Mouse (Mus musculus) intestine, embryonic 14.5 days (tissue): ENCODE measurements at regions not wholly inside any gene's neighbourhood (a gene's known extent, or its start where the extent isn't known, plus 50 kb on each side); places are given as distances from the start of the nearest gene placed in this dataset.

Experiments
- ATAC-seq: fragments of 200-750 bp; cut with Nextera tagmentation; replicated peaks from 2 replicates; pipeline ENCODE4 v1.8.0; 2017; ENCODE audit warnings: low read depth, moderate number of reproducible peaks, moderate TSS enrichment, moderate library complexity; ENCODE audit not compliant: low FRiP score, low TSS enrichment
- DNase-seq: peaks from one replicate; pipeline ENCODE4 v3.0.0-alpha.2; 2018; ENCODE audit warnings: low spot score
- H3K27ac ChIP-seq: fragments of 300-500 bp; sonication (generic); 2 replicates; pipeline ENCODE4 v1.5.1; 2014; ENCODE audit warnings: low read depth, mild to moderate bottlenecking, control low read depth
- H3K27me3 ChIP-seq: fragments of 300-500 bp; sonication (generic); replicated peaks from 2 replicates; pipeline ENCODE4 v1.6.1; 2014; ENCODE audit warnings: low read length, control low read depth; ENCODE audit not compliant: control insufficient read depth, insufficient read depth
- H3K36me3 ChIP-seq: fragments of 300-500 bp; sonication (generic); 2 replicates; pipeline ENCODE4 v1.6.1; 2014; ENCODE audit warnings: low read length, control low read depth; ENCODE audit not compliant: control insufficient read depth, insufficient read depth
- H3K4me1 ChIP-seq: fragments of 300-500 bp; sonication (generic); replicated peaks from 2 replicates; pipeline ENCODE4 v1.6.1; 2014; ENCODE audit warnings: low read length, control low read depth, mixed read lengths; ENCODE audit not compliant: control insufficient read depth, insufficient read depth
- H3K4me2 ChIP-seq: fragments of 300-500 bp; sonication (generic); 2 replicates; pipeline ENCODE4 v1.6.1; 2014; ENCODE audit warnings: low read length
- H3K4me3 ChIP-seq: fragments of 300-500 bp; sonication (generic); 2 replicates; pipeline ENCODE4 v1.5.1; 2014; ENCODE audit warnings: low read depth, low read length, control low read depth, mixed read lengths
- H3K9ac ChIP-seq: fragments of 300-500 bp; sonication (generic); 2 replicates; pipeline ENCODE4 v1.6.1; 2014; ENCODE audit warnings: mild to moderate bottlenecking, low read length
- H3K9me3 ChIP-seq: fragments of 300-500 bp; sonication (generic); 2 replicates; pipeline ENCODE4 v1.6.1; 2016; ENCODE audit warnings: low read length, control low read depth; ENCODE audit not compliant: control insufficient read depth
- WGBS: fragments of 180-500 bp; shearing (Covaris S2); extraction: QIAGEN DNeasy Blood & Tissue Kit; methylation state at CpG from one replicate; pipeline ENCODE4 v1.1.7; 2014; 5-methylcytosine and 5-hydroxymethylcytosine counted together

- H3K4me2 ChIP-seq: no peak overlapping the region
- WGBS: 28% methylated on average over 11 of the region's 11 CpGs
- ATAC-seq: no peak
- H3K9me3 ChIP-seq: no peaks in the 10 kb centered on the region
- H3K9ac ChIP-seq: no peak overlapping the region
- no peak for DNase-seq
- no peaks in the 10 kb centered on the region for H3K4me1 ChIP-seq
- H3K4me3 ChIP-seq: no peak overlapping the region
- H3K27ac ChIP-seq: no peak overlapping the region
- H3K36me3 ChIP-seq: no peaks in the 10 kb centered on the region
- no peaks in the 10 kb centered on the region for H3K27me3 ChIP-seq
Observed at GRCm38 (mm10) chr8:90600946-90601695, 216.1 kb downstream of the Gm19935 start.

GRCm38 (mm10) chr8:90597376-90597775 is 219.8 kb downstream of the Gm19935 start:
- Histone ChIP-seq H3K27ac (no peak overlapping the region), H3K9ac (no peak overlapping the region), H3K9me3 (no peaks in the 10 kb centered on the region), H3K4me2 (no peak overlapping the region), H3K4me3 (no peak overlapping the region), H3K36me3 (no peaks in the 10 kb centered on the region), H3K4me1 (no peaks in the 10 kb centered on the region), H3K27me3 (no peaks in the 10 kb centered on the region)
- WGBS: 84% methylated on average over 6 of the region's 6 CpGs
- DNase-seq: no peak
- ATAC-seq: no peak

GRCm38 (mm10) chr8:90579426-90579825 is 231.3 kb upstream of the Tox3 start:
- no peaks in the 10 kb centered on the region for H3K27me3 ChIP-seq
- no peaks in the 10 kb centered on the region for H3K4me1 ChIP-seq
- no peak for DNase-seq
- ATAC-seq: no peak
- 78% methylated on average over 4 of the region's 4 CpGs for WGBS
- H3K9ac ChIP-seq: no peak overlapping the region
- no peaks in the 10 kb centered on the region for H3K9me3 ChIP-seq
- no peak overlapping the region for H3K27ac ChIP-seq
- no peak overlapping the region for H3K4me3 ChIP-seq
- no peaks in the 10 kb centered on the region for H3K36me3 ChIP-seq
- H3K4me2 ChIP-seq: no peak overlapping the region

GRCm38 (mm10) chr8:90576976-90577375 is 228.8 kb upstream of the Tox3 start:
- Histone ChIP-seq H3K4me1 (no peaks in the 10 kb centered on the region), H3K9ac (no peak overlapping the region), H3K9me3 (no peaks in the 10 kb centered on the region), H3K27ac (no peak overlapping the region), H3K27me3 (no peaks in the 10 kb centered on the region), H3K4me3 (no peak overlapping the region), H3K36me3 (no peaks in the 10 kb centered on the region), H3K4me2 (no peak overlapping the region)
- DNase-seq (no peak), ATAC-seq (no peak)
- 90% methylated on average over 4 of the region's 4 CpGs for WGBS

DNA sequence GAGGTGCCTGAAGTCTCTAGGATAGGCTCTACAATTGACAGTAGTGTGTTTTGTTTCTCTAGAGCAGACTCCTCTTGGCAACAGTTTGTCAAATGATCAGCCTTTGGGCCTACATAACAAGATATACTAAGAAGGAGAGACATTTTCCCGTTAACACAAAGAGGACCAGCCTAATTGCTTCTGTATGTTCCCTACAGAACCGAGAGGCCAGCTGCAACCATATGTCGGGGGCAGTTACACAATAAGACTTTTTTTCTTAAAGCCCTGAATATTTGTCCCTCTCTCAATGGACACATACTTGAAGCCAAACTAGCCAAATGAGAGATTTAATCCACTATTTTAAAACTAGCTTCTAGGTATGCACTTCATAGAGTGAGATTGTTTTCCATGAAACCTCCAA is 226.5 kb upstream of the Tox3 start:
- ATAC-seq: no peak
- Histone ChIP-seq H3K4me3 (no peak overlapping the region), H3K9me3 (no peaks in the 10 kb centered on the region), H3K27me3 (no peaks in the 10 kb centered on the region), H3K4me1 (no peaks in the 10 kb centered on the region), H3K27ac (no peak overlapping the region), H3K9ac (no peak overlapping the region), H3K4me2 (no peak overlapping the region), H3K36me3 (no peaks in the 10 kb centered on the region)
- DNase-seq: no peak
- 83% methylated on average over 3 of the region's 3 CpGs for WGBS

DNA sequence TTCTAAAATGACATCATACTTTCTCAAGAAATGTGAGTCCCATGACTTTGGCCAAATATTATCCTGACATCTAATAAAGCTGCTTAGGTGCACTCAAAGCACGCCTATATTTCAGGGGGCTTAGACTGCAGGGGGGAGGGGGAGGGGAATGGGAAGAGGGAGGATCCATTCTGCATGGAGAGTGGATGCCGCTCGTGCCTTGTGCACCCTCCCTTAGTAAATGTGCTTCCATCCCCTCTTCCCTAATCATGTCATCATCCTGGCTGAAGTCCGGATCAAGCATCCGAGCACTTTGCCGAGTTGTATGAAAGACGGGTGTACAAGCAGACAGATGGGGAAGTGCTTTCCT is 207.9 kb upstream of the Tox3 start:
- no peak overlapping the region for H3K27ac ChIP-seq
- no peak for ATAC-seq

DNA sequence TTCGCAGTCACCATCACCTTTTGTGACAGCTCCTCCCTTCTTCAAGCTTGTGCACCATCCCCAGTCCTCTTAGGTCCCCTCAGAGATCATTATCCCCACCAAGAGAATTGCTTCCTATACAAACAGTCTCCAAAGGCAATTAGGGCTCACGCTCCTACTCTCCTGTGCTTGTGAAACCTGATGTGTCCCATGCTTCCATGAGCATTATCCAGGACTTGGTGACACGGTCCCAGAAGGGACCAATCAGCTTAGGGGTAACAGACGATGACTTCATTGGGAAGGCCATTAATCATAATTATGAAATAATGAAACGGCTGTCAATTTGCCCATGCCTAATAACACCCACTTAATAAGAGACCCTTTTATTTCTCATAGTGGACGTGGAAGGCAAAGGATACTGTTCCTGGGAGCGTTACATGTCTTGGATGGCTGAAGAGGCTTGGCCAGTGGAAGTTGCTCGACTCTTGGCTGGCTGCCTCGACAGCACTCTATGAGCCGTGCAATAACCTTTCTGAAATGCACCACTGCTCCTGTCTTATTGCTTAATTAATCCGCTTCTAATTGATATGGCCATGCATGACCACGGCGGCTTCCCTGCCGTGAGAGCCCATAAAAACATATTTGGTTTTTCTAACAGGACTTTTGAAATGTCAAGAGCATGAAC is 207.4 kb upstream of the Tox3 start:
- no peaks in the 10 kb centered on the region for H3K27me3 ChIP-seq
- H3K9me3 ChIP-seq: no peaks in the 10 kb centered on the region
- DNase-seq (no peak), ATAC-seq (no peak)
- no peak overlapping the region for H3K27ac ChIP-seq
- H3K36me3 ChIP-seq: no peaks in the 10 kb centered on the region
- H3K4me2 ChIP-seq: no peak overlapping the region
- H3K4me3 ChIP-seq: no peak overlapping the region
- no peak overlapping the region for H3K9ac ChIP-seq
- WGBS: 80% methylated on average over 14 of the region's 14 CpGs
- H3K4me1 ChIP-seq: no peaks in the 10 kb centered on the region

More for the DNA sequence above, 207.9 kb upstream of the Tox3 start:
- Histone ChIP-seq H3K9ac (no peak overlapping the region), H3K4me1 (no peaks in the 10 kb centered on the region), H3K4me3 (no peak overlapping the region), H3K9me3 (no peaks in the 10 kb centered on the region), H3K36me3 (no peaks in the 10 kb centered on the region), H3K4me2 (no peak overlapping the region), H3K27me3 (no peaks in the 10 kb centered on the region)
- 85% methylated on average over 7 of the region's 7 CpGs for WGBS
- no peak for DNase-seq

GRCm38 (mm10) chr8:90547276-90547675 is 199.1 kb upstream of the Tox3 start:
- Histone ChIP-seq H3K4me2 (no peak overlapping the region), H3K9ac (no peak overlapping the region), H3K9me3 (no peaks in the 10 kb centered on the region), H3K4me3 (no peak overlapping the region), H3K4me1 (no peaks in the 10 kb centered on the region), H3K36me3 (no peaks in the 10 kb centered on the region), H3K27ac (no peak overlapping the region), H3K27me3 (no peaks in the 10 kb centered on the region)
- ATAC-seq: no peak
- DNase-seq: no peak
- WGBS: 54% methylated on average over 3 of the region's 3 CpGs

DNA sequence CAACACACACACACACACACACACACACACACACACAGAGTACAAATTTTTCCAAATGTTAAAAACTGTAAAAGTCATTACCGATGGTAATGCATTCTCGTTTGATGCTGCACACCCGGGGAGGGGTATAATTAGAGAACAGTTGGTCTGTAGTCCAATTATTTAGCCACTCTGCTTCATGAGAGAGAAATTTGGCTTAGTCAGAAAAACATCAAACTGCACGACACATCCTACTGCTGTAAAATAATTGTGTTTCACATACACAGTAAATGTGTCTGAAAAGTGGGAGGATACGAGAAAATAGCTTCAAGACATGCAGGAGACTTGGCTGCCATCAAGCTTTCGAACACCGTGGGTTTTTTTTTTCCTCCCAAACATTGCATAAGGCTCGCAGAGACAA is 194.5 kb upstream of the Tox3 start:
- H3K4me2 ChIP-seq: no peak overlapping the region

More for the DNA sequence above, 194.5 kb upstream of the Tox3 start:
- H3K4me3 ChIP-seq: no peak overlapping the region
- ATAC-seq (no peak), DNase-seq (no peak)
- H3K4me1 ChIP-seq: no peaks in the 10 kb centered on the region
- WGBS: 70% methylated on average over 8 of the region's 8 CpGs
- no peaks in the 10 kb centered on the region for H3K9me3 ChIP-seq
- H3K9ac ChIP-seq: no peak overlapping the region
- no peaks in the 10 kb centered on the region for H3K36me3 ChIP-seq
- no peaks in the 10 kb centered on the region for H3K27me3 ChIP-seq
- H3K27ac ChIP-seq: no peak overlapping the region
